Mouse (Mus musculus): ENCODE measurements at regions not wholly inside any gene's neighbourhood (a gene's known extent, or its start where the extent isn't known, plus 50 kb on each side); places are given as distances from the start of the nearest gene placed in this dataset.

GRCm38 (mm10) chr13:48013336-48013750 lies 247.7 kb upstream of the Id4 start:
- H3K27ac ChIP-seq (ENCODE audit: low read depth, low read length): no peak overlapping the region
- no peaks in the 10 kb centered on the region for H3K4me1 ChIP-seq (replicated peaks; ENCODE audit: control insufficient read depth, insufficient read depth, low read length)
- ATAC-seq (replicated peaks; ENCODE audit: low FRiP score): no peak
- 81% methylated on average over 7 of the region's 7 CpGs for WGBS
- no peaks in the 10 kb centered on the region for H3K36me3 ChIP-seq (ENCODE audit: control insufficient read depth, insufficient read depth, low read length)
- H3K9me3 ChIP-seq (ENCODE audit: control insufficient read depth, low read length): no peaks in the 10 kb centered on the region
- H3K27me3 ChIP-seq (replicated peaks; ENCODE audit: control insufficient read depth, insufficient read depth, low read length): no peaks in the 10 kb centered on the region
- H3K9ac ChIP-seq (ENCODE audit: low read depth, low read length): no peak overlapping the region
- no peak overlapping the region for H3K4me3 ChIP-seq (ENCODE audit: low read depth, low read length)
- DNase-seq (ENCODE audit: low spot score): no peak
- H3K4me2 ChIP-seq: no peak overlapping the region

GRCm38 (mm10) chr13:48015296-48015695 lies 245.7 kb upstream of the Id4 start:
- no peak overlapping the region for H3K4me2 ChIP-seq
- no peak overlapping the region for H3K4me3 ChIP-seq (ENCODE audit: low read depth, low read length)
- no peaks in the 10 kb centered on the region for H3K9me3 ChIP-seq (ENCODE audit: control insufficient read depth, low read length)
- no peak overlapping the region for H3K9ac ChIP-seq (ENCODE audit: low read depth, low read length)
- no peaks in the 10 kb centered on the region for H3K27me3 ChIP-seq (replicated peaks; ENCODE audit: control insufficient read depth, insufficient read depth, low read length)
- 80% methylated on average over 4 of the region's 4 CpGs for WGBS
- H3K27ac ChIP-seq (ENCODE audit: low read depth, low read length): no peak overlapping the region
- DNase-seq (ENCODE audit: low spot score) (no peak), ATAC-seq (replicated peaks; ENCODE audit: low FRiP score) (no peak)
- H3K36me3 ChIP-seq (ENCODE audit: control insufficient read depth, insufficient read depth, low read length): no peaks in the 10 kb centered on the region
- H3K4me1 ChIP-seq (replicated peaks; ENCODE audit: control insufficient read depth, insufficient read depth, low read length): no peaks in the 10 kb centered on the region

GRCm38 (mm10) chr13:48016051-48016450 lies 245.0 kb upstream of the Id4 start:
- Histone ChIP-seq H3K4me1 (replicated peaks; ENCODE audit: control insufficient read depth, insufficient read depth, low read length) (no peaks in the 10 kb centered on the region), H3K9ac (ENCODE audit: low read depth, low read length) (no peak overlapping the region), H3K9me3 (ENCODE audit: control insufficient read depth, low read length) (no peaks in the 10 kb centered on the region), H3K4me3 (ENCODE audit: low read depth, low read length) (no peak overlapping the region), H3K27ac (ENCODE audit: low read depth, low read length) (no peak overlapping the region), H3K4me2 (no peak overlapping the region), H3K27me3 (replicated peaks; ENCODE audit: control insufficient read depth, insufficient read depth, low read length) (no peaks in the 10 kb centered on the region), H3K36me3 (ENCODE audit: control insufficient read depth, insufficient read depth, low read length) (no peaks in the 10 kb centered on the region)
- DNase-seq (ENCODE audit: low spot score): no peak
- no peak for ATAC-seq (replicated peaks; ENCODE audit: low FRiP score)
- 79% methylated on average over 3 of the region's 3 CpGs for WGBS

- H3K4me3 ChIP-seq (ENCODE audit: low read depth, low read length): no peak overlapping the region
- no peak for DNase-seq (ENCODE audit: low spot score)
- 86% methylated on average over 6 of the region's 6 CpGs for WGBS
- no peaks in the 10 kb centered on the region for H3K4me1 ChIP-seq (replicated peaks; ENCODE audit: control insufficient read depth, insufficient read depth, low read length)
- no peak for ATAC-seq (replicated peaks; ENCODE audit: low FRiP score)
- H3K4me2 ChIP-seq: no peak overlapping the region
- no peaks in the 10 kb centered on the region for H3K36me3 ChIP-seq (ENCODE audit: control insufficient read depth, insufficient read depth, low read length)
- no peak overlapping the region for H3K9ac ChIP-seq (ENCODE audit: low read depth, low read length)
- H3K27me3 ChIP-seq (replicated peaks; ENCODE audit: control insufficient read depth, insufficient read depth, low read length): no peaks in the 10 kb centered on the region
- no peak overlapping the region for H3K27ac ChIP-seq (ENCODE audit: low read depth, low read length)
- no peaks in the 10 kb centered on the region for H3K9me3 ChIP-seq (ENCODE audit: control insufficient read depth, low read length)
Measured at GRCm38 (mm10) chr13:48016606-48017005, 244.4 kb upstream of the Id4 start.

- no peak overlapping the region for H3K4me3 ChIP-seq (ENCODE audit: low read depth, low read length)
- H3K9me3 ChIP-seq (ENCODE audit: control insufficient read depth, low read length): no peaks in the 10 kb centered on the region
- 72% methylated on average over 8 of the region's 8 CpGs for WGBS
- H3K4me2 ChIP-seq: no peak overlapping the region
- no peaks in the 10 kb centered on the region for H3K27me3 ChIP-seq (replicated peaks; ENCODE audit: control insufficient read depth, insufficient read depth, low read length)
- no peak overlapping the region for H3K27ac ChIP-seq (ENCODE audit: low read depth, low read length)
- no peak overlapping the region for H3K9ac ChIP-seq (ENCODE audit: low read depth, low read length)
- ATAC-seq (replicated peaks; ENCODE audit: low FRiP score): no peak
- H3K36me3 ChIP-seq (ENCODE audit: control insufficient read depth, insufficient read depth, low read length): no peaks in the 10 kb centered on the region
- no peaks in the 10 kb centered on the region for H3K4me1 ChIP-seq (replicated peaks; ENCODE audit: control insufficient read depth, insufficient read depth, low read length)
- no peak for DNase-seq (ENCODE audit: low spot score)
Measured at GRCm38 (mm10) chr13:48017649-48018048, 243.4 kb upstream of the Id4 start.

- Histone ChIP-seq H3K27me3 (replicated peaks; ENCODE audit: control insufficient read depth, insufficient read depth, low read length) (no peaks in the 10 kb centered on the region), H3K4me3 (ENCODE audit: low read depth, low read length) (no peak overlapping the region), H3K27ac (ENCODE audit: low read depth, low read length) (no peak overlapping the region), H3K9me3 (ENCODE audit: control insufficient read depth, low read length) (no peaks in the 10 kb centered on the region), H3K9ac (ENCODE audit: low read depth, low read length) (no peak overlapping the region), H3K4me1 (replicated peaks; ENCODE audit: control insufficient read depth, insufficient read depth, low read length) (no peaks in the 10 kb centered on the region), H3K36me3 (ENCODE audit: control insufficient read depth, insufficient read depth, low read length) (no peaks in the 10 kb centered on the region), H3K4me2 (no peak overlapping the region)
- 59% methylated on average over 5 of the region's 5 CpGs for WGBS
- ATAC-seq (replicated peaks; ENCODE audit: low FRiP score) (no peak), DNase-seq (ENCODE audit: low spot score) (no peak)
Measured at GRCm38 (mm10) chr13:48018606-48019005, 242.4 kb upstream of the Id4 start.

GRCm38 (mm10) chr13:48022958-48023615 lies 237.9 kb upstream of the Id4 start:
- no peak overlapping the region for H3K27ac ChIP-seq (ENCODE audit: low read depth, low read length)
- no peaks in the 10 kb centered on the region for H3K4me1 ChIP-seq (replicated peaks; ENCODE audit: control insufficient read depth, insufficient read depth, low read length)
- ATAC-seq (replicated peaks; ENCODE audit: low FRiP score): no peak
- WGBS: 74% methylated on average over 7 of the region's 7 CpGs
- no peak overlapping the region for H3K9ac ChIP-seq (ENCODE audit: low read depth, low read length)
- H3K36me3 ChIP-seq (ENCODE audit: control insufficient read depth, insufficient read depth, low read length): no peaks in the 10 kb centered on the region
- H3K4me3 ChIP-seq (ENCODE audit: low read depth, low read length): no peak overlapping the region
- DNase-seq (ENCODE audit: low spot score): no peak
- H3K4me2 ChIP-seq: no peak overlapping the region
- no peaks in the 10 kb centered on the region for H3K27me3 ChIP-seq (replicated peaks; ENCODE audit: control insufficient read depth, insufficient read depth, low read length)
- H3K9me3 ChIP-seq (ENCODE audit: control insufficient read depth, low read length): no peaks in the 10 kb centered on the region

GRCm38 (mm10) chr13:48027775-48028489 lies 233.1 kb upstream of the Id4 start:
- Histone ChIP-seq H3K9me3 (ENCODE audit: control insufficient read depth, low read length) (no peaks in the 10 kb centered on the region), H3K4me3 (ENCODE audit: low read depth, low read length) (no peak overlapping the region), H3K9ac (ENCODE audit: low read depth, low read length) (no peak overlapping the region), H3K36me3 (ENCODE audit: control insufficient read depth, insufficient read depth, low read length) (no peaks in the 10 kb centered on the region), H3K4me1 (replicated peaks; ENCODE audit: control insufficient read depth, insufficient read depth, low read length) (no peaks in the 10 kb centered on the region), H3K27me3 (replicated peaks; ENCODE audit: control insufficient read depth, insufficient read depth, low read length) (no peaks in the 10 kb centered on the region), H3K4me2 (no peak overlapping the region), H3K27ac (ENCODE audit: low read depth, low read length) (no peak overlapping the region)
- DNase-seq (ENCODE audit: low spot score) (no peak), ATAC-seq (replicated peaks; ENCODE audit: low FRiP score) (no peak)
- 69% methylated on average over 7 of the region's 7 CpGs for WGBS

GRCm38 (mm10) chr13:48031491-48031890 lies 229.5 kb upstream of the Id4 start:
- H3K36me3 ChIP-seq (ENCODE audit: control insufficient read depth, insufficient read depth, low read length): no peaks in the 10 kb centered on the region
- ATAC-seq (replicated peaks; ENCODE audit: low FRiP score) (no peak), DNase-seq (ENCODE audit: low spot score) (no peak)
- no peaks in the 10 kb centered on the region for H3K4me1 ChIP-seq (replicated peaks; ENCODE audit: control insufficient read depth, insufficient read depth, low read length)
- H3K9me3 ChIP-seq (ENCODE audit: control insufficient read depth, low read length): no peaks in the 10 kb centered on the region
- 81% methylated on average over 8 of the region's 8 CpGs for WGBS
- no peak overlapping the region for H3K4me2 ChIP-seq
- H3K4me3 ChIP-seq (ENCODE audit: low read depth, low read length): no peak overlapping the region
- H3K27me3 ChIP-seq (replicated peaks; ENCODE audit: control insufficient read depth, insufficient read depth, low read length): no peaks in the 10 kb centered on the region
- H3K9ac ChIP-seq (ENCODE audit: low read depth, low read length): no peak overlapping the region
- no peak overlapping the region for H3K27ac ChIP-seq (ENCODE audit: low read depth, low read length)

All from liver, embryonic 11.5 days (tissue).